Mouse (Mus musculus): ENCODE measurements around the gene Disp3. TPM values are rescaled to one million over a fixed set of nuclear protein-coding genes. Genes with fewer than 3 reads are reported as not detected.

Gene Disp3
- total and polyA plus RNA-seq, 2 experiments, result not detected

GRCm38 (mm10) chr4:148271656-148272055, 16.1 kb downstream of the Disp3 start:
- WGBS, result 7% methylated on average over 39 of the region's 39 CpGs
- Histone ChIP-seq H3K36me3 (ENCODE audit: control insufficient read depth, insufficient read depth, low read length) (no peaks in the 10 kb centered on the region), H3K9ac (ENCODE audit: low read depth, low read length) (no peak overlapping the region), H3K27ac (replicated peaks; ENCODE audit: insufficient read depth, low read depth, low read length) (no peak overlapping the region), H3K79me2 (ENCODE audit: control insufficient read depth, insufficient read depth, low read length) (no peaks in the 10 kb centered on the region), H3K27me3 (ENCODE audit: control insufficient read depth, insufficient read depth, low read length) (peaks cover 11% of the 10 kb centered on the region), H3K4me1 (ENCODE audit: control insufficient read depth, insufficient read depth, low read length) (no peaks in the 10 kb centered on the region), H3K4me3 (ENCODE audit: insufficient read depth, low read depth, low read length) (no peak overlapping the region)
- no peak for DNase-seq (ENCODE audit: extremely low read depth, low read depth, low spot score)
- TF ChIP-seq POLR2A (IDR thresholded peaks at IDR 0.05; ENCODE audit: extremely low read depth, insufficient read depth, low read length) (no peak), CTCF (IDR thresholded peaks at IDR 0.05; ENCODE audit: low read depth, low read length) (no peak)

GRCm38 (mm10) chr4:148266973-148267507, 20.7 kb downstream of the Disp3 start:
- DNase-seq (ENCODE audit: extremely low read depth, low read depth, low spot score), result no peak
- no peak overlapping the region for H3K9ac ChIP-seq (ENCODE audit: low read depth, low read length)
- 0 out of 2 replicates have a peak, but pooled peaks have one; percentile 5 for TF ChIP-seq CTCF (IDR thresholded peaks at IDR 0.05; ENCODE audit: low read depth, low read length)
- TF ChIP-seq POLR2A (IDR thresholded peaks at IDR 0.05; ENCODE audit: extremely low read depth, insufficient read depth, low read length), result no peak
- H3K36me3 ChIP-seq (ENCODE audit: control insufficient read depth, insufficient read depth, low read length), result no peaks in the 10 kb centered on the region
- H3K4me1 ChIP-seq (ENCODE audit: control insufficient read depth, insufficient read depth, low read length), result no peaks in the 10 kb centered on the region
- no peak overlapping the region for H3K4me3 ChIP-seq (ENCODE audit: insufficient read depth, low read depth, low read length)
- H3K79me2 ChIP-seq (ENCODE audit: control insufficient read depth, insufficient read depth, low read length), result no peaks in the 10 kb centered on the region
- 74% methylated on average over 6 of the region's 6 CpGs for WGBS
- no peak overlapping the region for H3K27ac ChIP-seq (replicated peaks; ENCODE audit: insufficient read depth, low read depth, low read length)
- H3K27me3 ChIP-seq (ENCODE audit: control insufficient read depth, insufficient read depth, low read length), result peaks cover 7% of the 10 kb centered on the region

GRCm38 (mm10) chr4:148259941-148260340, 27.8 kb downstream of the Disp3 start:
- Histone ChIP-seq H3K9ac (ENCODE audit: low read depth, low read length) (no peak overlapping the region), H3K4me3 (ENCODE audit: insufficient read depth, low read depth, low read length) (no peak overlapping the region), H3K79me2 (ENCODE audit: control insufficient read depth, insufficient read depth, low read length) (no peaks in the 10 kb centered on the region), H3K4me1 (ENCODE audit: control insufficient read depth, insufficient read depth, low read length) (no peaks in the 10 kb centered on the region), H3K27ac (replicated peaks; ENCODE audit: insufficient read depth, low read depth, low read length) (no peak overlapping the region), H3K27me3 (ENCODE audit: control insufficient read depth, insufficient read depth, low read length) (no peaks in the 10 kb centered on the region), H3K36me3 (ENCODE audit: control insufficient read depth, insufficient read depth, low read length) (no peaks in the 10 kb centered on the region)
- TF ChIP-seq POLR2A (IDR thresholded peaks at IDR 0.05; ENCODE audit: extremely low read depth, insufficient read depth, low read length) (no peak), CTCF (IDR thresholded peaks at IDR 0.05; ENCODE audit: low read depth, low read length) (no peak)
- no peak for DNase-seq (ENCODE audit: extremely low read depth, low read depth, low spot score)
- 88% methylated on average over 4 of the region's 4 CpGs for WGBS

GRCm38 (mm10) chr4:148249341-148249740, 38.4 kb downstream of the Disp3 start:
- H3K9ac ChIP-seq (ENCODE audit: low read depth, low read length), result no peak overlapping the region
- no peaks in the 10 kb centered on the region; the same call in 1 of the 2 replicates for H3K27me3 ChIP-seq (ENCODE audit: control insufficient read depth, insufficient read depth, low read length)
- H3K4me3 ChIP-seq (ENCODE audit: insufficient read depth, low read depth, low read length), result no peak overlapping the region
- H3K27ac ChIP-seq (replicated peaks; ENCODE audit: insufficient read depth, low read depth, low read length), result no peak overlapping the region
- WGBS, result 38% methylated on average over 10 of the region's 10 CpGs
- H3K4me1 ChIP-seq (ENCODE audit: control insufficient read depth, insufficient read depth, low read length), result no peaks in the 10 kb centered on the region
- TF ChIP-seq POLR2A (IDR thresholded peaks at IDR 0.05; ENCODE audit: extremely low read depth, insufficient read depth, low read length), result no peak
- peak; percentile 60 for TF ChIP-seq CTCF (IDR thresholded peaks at IDR 0.05; ENCODE audit: low read depth, low read length)
- H3K79me2 ChIP-seq (ENCODE audit: control insufficient read depth, insufficient read depth, low read length), result no peaks in the 10 kb centered on the region
- H3K36me3 ChIP-seq (ENCODE audit: control insufficient read depth, insufficient read depth, low read length), result no peaks in the 10 kb centered on the region
- peak; percentile 26 for DNase-seq (ENCODE audit: extremely low read depth, low read depth, low spot score)

- H3K9ac ChIP-seq (ENCODE audit: low read depth, low read length), result no peak overlapping the region
- no peak overlapping the region for H3K4me3 ChIP-seq (ENCODE audit: insufficient read depth, low read depth, low read length)
- no peaks in the 10 kb centered on the region for H3K79me2 ChIP-seq (ENCODE audit: control insufficient read depth, insufficient read depth, low read length)
- no peak for TF ChIP-seq CTCF (IDR thresholded peaks at IDR 0.05; ENCODE audit: low read depth, low read length)
- TF ChIP-seq POLR2A (IDR thresholded peaks at IDR 0.05; ENCODE audit: extremely low read depth, insufficient read depth, low read length), result no peak
- no peak overlapping the region for H3K27ac ChIP-seq (replicated peaks; ENCODE audit: insufficient read depth, low read depth, low read length)
- no peaks in the 10 kb centered on the region for H3K36me3 ChIP-seq (ENCODE audit: control insufficient read depth, insufficient read depth, low read length)
- no peaks in the 10 kb centered on the region for H3K4me1 ChIP-seq (ENCODE audit: control insufficient read depth, insufficient read depth, low read length)
- no peaks in the 10 kb centered on the region; the same call in 1 of the 2 replicates for H3K27me3 ChIP-seq (ENCODE audit: control insufficient read depth, insufficient read depth, low read length)
- 85% methylated on average over 9 of the region's 9 CpGs for WGBS
- no peak for DNase-seq (ENCODE audit: extremely low read depth, low read depth, low spot score)
These were observed 47.4 kb downstream of the Disp3 start for GRCm38 (mm10) chr4:148240387-148240786.

- H3K36me3 ChIP-seq (ENCODE audit: control insufficient read depth, insufficient read depth, low read length), result no peaks in the 10 kb centered on the region
- no peak for DNase-seq (ENCODE audit: extremely low read depth, low read depth, low spot score)
- H3K9ac ChIP-seq (ENCODE audit: low read depth, low read length), result no peak overlapping the region
- H3K4me1 ChIP-seq (ENCODE audit: control insufficient read depth, insufficient read depth, low read length), result no peaks in the 10 kb centered on the region
- TF ChIP-seq POLR2A (IDR thresholded peaks at IDR 0.05; ENCODE audit: extremely low read depth, insufficient read depth, low read length) (no peak), CTCF (IDR thresholded peaks at IDR 0.05; ENCODE audit: low read depth, low read length) (no peak)
- no peak overlapping the region for H3K4me3 ChIP-seq (ENCODE audit: insufficient read depth, low read depth, low read length)
- H3K27me3 ChIP-seq (ENCODE audit: control insufficient read depth, insufficient read depth, low read length), result no peaks in the 10 kb centered on the region; the same call in 1 of the 2 replicates
- WGBS, result 90% methylated on average over 10 of the region's 10 CpGs
- H3K79me2 ChIP-seq (ENCODE audit: control insufficient read depth, insufficient read depth, low read length), result no peaks in the 10 kb centered on the region
- H3K27ac ChIP-seq (replicated peaks; ENCODE audit: insufficient read depth, low read depth, low read length), result no peak overlapping the region
These were observed 48.2 kb downstream of the Disp3 start for GRCm38 (mm10) chr4:148239474-148240130.
